Mouse (Mus musculus) splenic B cell, adult 2 months (primary cell): ENCODE results near the gene Elovl6.

Source experiments
- DNase-seq: peaks from one replicate; pipeline ENCODE4 v3.0.0-alpha.2; 2011; ENCODE audit warnings: low read depth, low spot score
- H3K27me3 ChIP-seq: 2 replicates; pipeline ENCODE4 v1.6.1; 2012; ENCODE audit warnings: mild to moderate bottlenecking, low read length, moderate library complexity, mixed read lengths; ENCODE audit not compliant: control insufficient read depth, poor library complexity, insufficient read depth, severe bottlenecking
- H3K36me3 ChIP-seq: 2 replicates; pipeline ENCODE4 v1.6.1; 2012; ENCODE audit warnings: mild to moderate bottlenecking, low read length, moderate library complexity, mixed read lengths; ENCODE audit not compliant: control insufficient read depth, poor library complexity, insufficient read depth, severe bottlenecking

Elovl6 gene

DNA sequence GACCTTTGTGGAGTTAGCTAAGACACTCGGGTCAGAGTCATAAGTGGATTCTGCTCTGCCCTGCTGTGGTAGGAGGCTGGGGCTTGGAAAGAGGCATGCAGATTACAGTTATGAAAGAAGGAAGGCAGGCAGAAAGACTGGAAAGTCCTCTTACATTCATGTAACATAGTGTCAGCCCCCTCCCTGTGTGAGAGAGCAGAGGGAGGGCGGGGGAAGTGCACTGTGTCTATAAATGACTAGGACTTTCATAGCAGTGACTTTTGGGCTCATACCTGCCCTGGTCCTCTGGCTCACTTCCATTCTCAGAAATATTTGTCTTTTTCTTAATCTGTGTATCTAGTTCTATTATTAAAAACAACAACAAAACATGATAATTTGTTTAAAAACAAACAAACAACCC, 33.9 kb downstream of the Elovl6 start:
- H3K27me3 ChIP-seq = no peaks in the 10 kb centered on the region
- H3K36me3 ChIP-seq = no peaks in the 10 kb centered on the region
- no peak for DNase-seq

DNA sequence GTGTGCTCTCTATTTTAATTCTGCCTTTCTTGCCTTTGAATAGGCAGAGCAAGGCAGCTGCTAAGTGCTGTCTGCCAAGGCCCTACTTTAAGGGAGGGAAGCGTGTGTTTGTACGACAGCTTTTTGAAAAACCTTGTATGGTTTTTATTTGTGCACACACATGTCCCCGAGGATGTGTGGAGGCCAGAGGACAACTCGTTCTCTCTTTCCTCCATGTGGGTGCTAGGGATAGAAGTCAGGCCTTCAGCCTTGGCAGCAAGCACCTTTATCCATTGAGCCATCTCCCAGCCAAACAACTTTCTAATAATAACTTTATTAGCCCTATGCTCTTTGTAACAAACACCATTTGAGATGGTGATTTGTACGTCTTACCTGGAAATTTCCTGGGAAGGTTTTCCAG, 34.7 kb downstream of the Elovl6 start:
- H3K36me3 ChIP-seq = no peaks in the 10 kb centered on the region
- H3K27me3 ChIP-seq = no peaks in the 10 kb centered on the region
- DNase-seq = no peak

GRCm38 (mm10) chr3:129568506-129568905, 36.4 kb downstream of the Elovl6 start:
- DNase-seq = no peak
- Histone ChIP-seq H3K27me3 (no peaks in the 10 kb centered on the region), H3K36me3 (no peaks in the 10 kb centered on the region)

DNA sequence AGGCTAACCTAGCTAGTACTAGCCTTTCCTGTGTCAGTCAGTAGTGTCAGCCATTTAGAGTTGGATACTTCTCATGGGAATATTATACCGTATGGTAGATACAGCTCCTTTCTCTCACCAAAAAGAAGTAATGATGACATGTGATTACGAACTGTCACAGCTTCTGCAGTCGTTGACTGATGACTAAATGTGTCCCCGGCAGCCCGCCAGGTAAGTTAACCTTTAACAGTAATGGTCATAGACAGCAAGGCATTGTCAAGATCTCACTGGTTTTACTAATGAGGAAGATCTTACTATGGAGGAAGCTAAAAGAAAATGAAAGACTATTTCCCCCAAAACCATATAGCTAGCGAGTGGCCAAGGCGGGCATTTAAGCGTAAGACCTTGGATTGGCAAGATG, 38.8 kb downstream of the Elovl6 start:
- DNase-seq = no peak
- no peaks in the 10 kb centered on the region for H3K27me3 ChIP-seq
- H3K36me3 ChIP-seq = no peaks in the 10 kb centered on the region

DNA sequence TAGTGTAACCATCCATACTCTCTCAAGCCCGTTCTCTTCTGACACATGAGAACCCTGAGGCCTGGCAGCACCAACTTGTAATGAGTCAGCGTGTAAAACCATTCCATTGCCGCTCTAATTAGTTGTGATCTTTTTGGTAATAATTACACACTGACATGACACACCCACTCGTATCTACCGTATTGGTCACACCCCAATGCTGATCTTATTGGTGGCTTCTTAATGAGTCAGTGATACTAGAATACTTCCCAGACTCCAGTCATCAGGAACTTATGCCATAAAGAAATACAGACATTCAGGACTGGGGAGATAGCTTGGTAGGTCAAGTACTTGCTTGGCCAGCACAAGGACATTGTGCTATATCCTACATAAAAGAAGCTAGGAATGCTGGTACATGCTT, 39.5 kb downstream of the Elovl6 start:
- Histone ChIP-seq H3K36me3 (no peaks in the 10 kb centered on the region), H3K27me3 (no peaks in the 10 kb centered on the region)
- no peak for DNase-seq

DNA sequence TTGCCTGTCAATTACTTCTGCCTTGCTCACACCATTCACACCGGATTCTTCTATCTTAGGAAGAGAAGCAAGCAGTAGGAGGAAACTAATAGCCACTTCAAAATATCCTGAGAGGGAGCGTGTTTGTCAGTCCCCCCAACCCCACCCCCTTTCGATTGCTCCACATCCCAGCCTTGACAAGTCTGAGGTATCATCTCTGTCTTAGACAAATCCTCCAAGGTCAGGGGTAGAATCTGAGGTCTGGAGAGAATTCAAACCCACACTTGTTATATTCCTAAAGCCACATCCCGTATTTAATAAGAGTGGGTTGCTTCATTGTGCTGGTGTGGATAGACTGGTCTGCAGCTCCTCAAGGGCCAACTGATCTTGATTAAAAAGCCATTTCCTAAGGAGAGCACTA, 40.8 kb downstream of the Elovl6 start:
- no peaks in the 10 kb centered on the region for H3K36me3 ChIP-seq
- H3K27me3 ChIP-seq = no peaks in the 10 kb centered on the region
- DNase-seq = no peak

DNA sequence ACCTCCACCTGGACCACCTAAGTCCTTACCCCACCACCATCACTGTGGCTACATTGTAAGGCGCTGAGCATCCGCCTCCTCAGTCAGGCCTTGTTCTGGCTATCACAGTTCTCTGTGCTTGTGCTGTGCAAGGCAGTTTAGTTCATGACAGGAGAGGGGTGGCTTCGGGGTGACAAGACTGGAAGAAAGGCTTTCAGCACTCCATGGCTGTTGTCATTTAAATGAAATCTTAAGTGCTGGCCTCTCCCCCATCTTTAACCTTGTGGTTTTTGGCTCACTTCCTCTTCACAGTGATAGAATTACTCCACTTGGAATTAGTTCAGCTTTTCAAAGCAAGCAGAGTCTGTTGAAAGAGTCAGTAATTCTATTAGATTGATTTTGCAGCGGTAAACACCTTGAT, 41.5 kb downstream of the Elovl6 start:
- no peaks in the 10 kb centered on the region for H3K36me3 ChIP-seq
- DNase-seq = no peak
- no peaks in the 10 kb centered on the region for H3K27me3 ChIP-seq

DNA sequence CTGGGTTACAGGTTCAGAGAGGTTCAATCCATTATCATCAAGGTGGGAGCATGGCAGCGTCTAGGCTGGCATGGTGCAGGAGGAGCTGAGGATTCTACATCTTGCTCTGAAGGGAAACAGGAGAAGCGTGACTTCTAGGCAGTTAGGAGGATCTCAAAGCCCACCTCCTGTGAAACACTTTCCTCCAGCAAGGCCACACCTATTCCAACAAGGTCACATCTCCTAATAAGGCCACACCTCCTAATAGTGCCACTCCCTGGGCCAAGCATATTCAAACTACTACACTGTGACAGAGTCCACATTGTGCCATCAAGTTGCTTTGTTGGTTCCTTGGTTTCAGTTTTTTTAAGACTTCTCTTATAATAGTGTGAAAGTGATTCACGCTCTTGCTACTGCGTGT, 42.9 kb downstream of the Elovl6 start:
- no peak for DNase-seq
- H3K36me3 ChIP-seq = no peaks in the 10 kb centered on the region
- H3K27me3 ChIP-seq = no peaks in the 10 kb centered on the region

DNA sequence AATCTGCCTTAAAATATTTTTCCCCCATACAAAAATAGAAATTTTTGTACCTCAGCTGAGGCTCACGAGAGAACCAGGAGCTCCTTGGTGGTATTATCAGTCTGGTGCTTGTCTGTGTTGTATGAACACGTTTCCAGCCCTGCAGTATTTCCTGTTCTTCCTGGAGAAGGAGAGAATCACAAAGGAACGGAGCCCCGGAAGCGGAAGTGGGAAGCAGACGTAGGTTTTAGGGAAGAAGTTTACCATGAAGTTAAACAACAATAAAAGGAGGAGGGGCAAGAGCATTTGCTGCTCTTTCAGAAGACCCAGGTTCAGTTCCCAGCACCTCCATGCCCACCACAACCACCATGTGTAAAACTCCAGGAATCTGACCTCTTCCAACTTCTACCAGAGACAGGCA, 44.4 kb downstream of the Elovl6 start:
- no peak for DNase-seq
- no peaks in the 10 kb centered on the region for H3K27me3 ChIP-seq
- no peaks in the 10 kb centered on the region for H3K36me3 ChIP-seq

DNA sequence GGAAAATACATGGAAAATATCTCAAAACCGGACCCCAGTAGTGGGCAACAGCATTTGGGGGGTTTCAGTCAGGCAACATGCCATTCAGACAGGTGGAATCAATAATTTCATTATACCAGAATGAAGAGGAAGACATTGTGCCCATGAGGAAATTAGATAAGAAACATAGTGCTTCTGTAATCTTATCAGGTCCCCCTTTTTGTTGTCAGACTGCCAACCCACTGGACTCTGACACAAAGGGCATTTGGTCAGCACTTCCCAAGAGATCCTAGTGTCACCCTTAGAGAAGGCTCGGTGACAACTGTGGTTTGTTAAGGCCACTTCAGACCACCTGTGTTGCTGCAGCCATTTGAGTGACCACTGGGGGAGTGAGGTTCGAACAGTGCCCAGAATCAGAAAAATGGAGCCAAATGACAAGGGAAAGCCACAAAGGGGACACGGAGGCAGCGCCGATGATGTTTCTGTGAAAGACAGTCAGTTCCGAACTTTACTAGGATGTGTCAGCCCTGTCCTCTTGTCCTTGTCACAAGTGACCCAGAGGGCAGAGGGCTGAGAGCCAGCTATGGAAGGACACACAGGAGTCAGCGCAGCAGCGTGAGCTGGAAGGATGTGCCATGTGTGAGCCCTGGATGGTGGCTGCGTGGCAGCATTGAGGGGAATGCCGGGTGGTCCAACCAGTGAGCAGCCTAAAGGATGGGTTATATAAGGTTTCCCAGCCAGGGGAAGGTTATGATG, 46.8 kb downstream of the Elovl6 start:
- DNase-seq = no peak
- H3K27me3 ChIP-seq = no peaks in the 10 kb centered on the region

GRCm38 (mm10) chr3:129581024-129581423, 48.9 kb downstream of the Elovl6 start:
- no peak for DNase-seq
- H3K27me3 ChIP-seq = no peaks in the 10 kb centered on the region
- no peaks in the 10 kb centered on the region for H3K36me3 ChIP-seq

More for the DNA sequence above, 46.8 kb downstream of the Elovl6 start:
- H3K36me3 ChIP-seq = no peaks in the 10 kb centered on the region

DNA sequence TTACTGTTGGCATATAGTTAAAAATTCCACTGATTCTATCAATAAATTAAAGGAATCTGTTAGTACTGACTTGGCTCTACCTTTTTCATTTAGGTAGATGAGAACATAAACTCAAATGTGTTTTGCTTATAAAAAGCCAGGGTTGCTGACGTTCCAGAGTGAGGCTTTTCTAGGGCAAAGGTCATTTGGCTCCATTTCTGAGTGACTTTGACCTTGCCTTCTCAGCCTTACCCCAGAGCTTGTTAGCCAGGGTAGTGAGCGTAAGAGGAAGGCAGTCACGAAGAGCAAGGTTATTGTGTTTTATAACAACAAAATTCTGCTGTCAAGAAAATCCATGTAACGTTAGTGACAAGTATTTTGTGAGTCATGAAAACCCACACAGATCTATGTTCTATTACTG, 50.3 kb downstream of the Elovl6 start:
- no peaks in the 10 kb centered on the region for H3K27me3 ChIP-seq
- H3K36me3 ChIP-seq = no peaks in the 10 kb centered on the region
- DNase-seq = no peak

DNA sequence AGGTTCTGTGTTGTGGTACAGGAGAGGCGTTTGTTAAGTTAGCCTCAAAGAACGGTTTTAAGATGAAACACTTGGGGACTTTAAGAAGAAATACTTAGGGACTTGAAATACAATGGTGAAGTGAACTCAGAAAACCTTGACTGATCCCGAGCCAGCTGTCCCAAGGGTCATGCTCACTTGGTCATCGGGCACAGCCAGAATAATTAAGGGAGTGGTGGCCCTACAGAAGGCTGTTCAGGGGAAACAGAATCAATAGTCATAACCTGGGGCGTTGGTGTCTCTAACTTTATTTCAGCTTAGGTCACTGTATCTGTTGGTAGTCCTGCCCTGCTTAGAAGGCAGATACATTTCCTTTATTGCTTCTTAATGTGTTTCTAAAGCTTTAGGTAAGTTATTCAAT, 51.1 kb downstream of the Elovl6 start:
- Histone ChIP-seq H3K36me3 (no peaks in the 10 kb centered on the region), H3K27me3 (no peaks in the 10 kb centered on the region)
- no peak for DNase-seq

DNA sequence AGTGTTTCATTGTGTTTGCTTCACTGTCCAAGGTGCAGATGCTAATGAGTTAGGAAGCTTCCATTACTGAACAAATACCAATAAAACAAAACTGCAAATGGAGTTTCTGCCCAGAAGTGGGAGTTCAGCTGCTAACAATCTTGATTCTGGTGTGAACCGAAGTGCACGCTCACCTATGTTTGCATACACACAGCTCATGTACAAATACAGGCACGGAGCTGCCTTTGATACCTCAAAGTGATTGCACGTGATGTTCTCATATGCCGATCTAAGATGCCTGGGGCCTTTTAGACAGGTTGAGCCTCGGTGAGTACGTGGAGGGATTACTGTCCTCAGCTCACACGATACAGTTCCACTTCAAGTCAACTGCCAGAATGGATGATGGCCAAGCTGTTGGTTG, 55.8 kb downstream of the Elovl6 start:
- no peak for DNase-seq
- no peaks in the 10 kb centered on the region for H3K36me3 ChIP-seq
- H3K27me3 ChIP-seq = no peaks in the 10 kb centered on the region

DNA sequence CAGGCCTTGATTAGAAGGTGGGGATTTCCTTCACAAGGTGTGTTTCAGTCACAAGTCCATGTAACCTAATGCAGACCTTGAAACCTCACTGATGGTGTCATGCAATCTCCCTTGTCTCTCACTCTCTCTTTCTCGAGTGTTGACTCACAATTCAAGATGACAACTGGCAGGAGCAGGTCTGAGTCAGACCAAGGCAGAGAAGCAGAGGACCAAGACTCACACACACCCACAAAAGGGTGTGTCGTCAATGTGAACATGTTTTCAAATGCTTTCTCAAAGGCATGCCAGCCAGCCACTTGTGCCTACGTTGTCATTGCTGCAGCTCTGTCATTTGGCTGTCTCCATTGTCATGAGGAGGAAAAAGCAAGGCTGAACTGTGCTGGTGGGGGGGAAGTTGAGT, 56.6 kb downstream of the Elovl6 start:
- H3K27me3 ChIP-seq = no peaks in the 10 kb centered on the region
- no peaks in the 10 kb centered on the region for H3K36me3 ChIP-seq
- DNase-seq = no peak

GRCm38 (mm10) chr3:129589705-129590104, 57.5 kb downstream of the Elovl6 start:
- no peak for DNase-seq
- H3K27me3 ChIP-seq = no peaks in the 10 kb centered on the region
- H3K36me3 ChIP-seq = no peaks in the 10 kb centered on the region
